Mouse (Mus musculus) cerebellum, postnatal 25 days (tissue): ENCODE measurements around the gene Prpsap1.
A peak's percentile ranks its signal among the peaks of the same experiment; 100 is the strongest.
"Not testable (repeated sequence)": the region's sequence is repeated elsewhere in the genome, so short reads cannot be mapped to it uniquely, and the experiment has no call there.

Source experiments
- DNase-seq, 2 experiments: peaks; one replicate each; pipeline ENCODE4 v3.0.0; 2021; ENCODE audit warnings: mixed read lengths in 2 of 2

Gene Prpsap1

DNA sequence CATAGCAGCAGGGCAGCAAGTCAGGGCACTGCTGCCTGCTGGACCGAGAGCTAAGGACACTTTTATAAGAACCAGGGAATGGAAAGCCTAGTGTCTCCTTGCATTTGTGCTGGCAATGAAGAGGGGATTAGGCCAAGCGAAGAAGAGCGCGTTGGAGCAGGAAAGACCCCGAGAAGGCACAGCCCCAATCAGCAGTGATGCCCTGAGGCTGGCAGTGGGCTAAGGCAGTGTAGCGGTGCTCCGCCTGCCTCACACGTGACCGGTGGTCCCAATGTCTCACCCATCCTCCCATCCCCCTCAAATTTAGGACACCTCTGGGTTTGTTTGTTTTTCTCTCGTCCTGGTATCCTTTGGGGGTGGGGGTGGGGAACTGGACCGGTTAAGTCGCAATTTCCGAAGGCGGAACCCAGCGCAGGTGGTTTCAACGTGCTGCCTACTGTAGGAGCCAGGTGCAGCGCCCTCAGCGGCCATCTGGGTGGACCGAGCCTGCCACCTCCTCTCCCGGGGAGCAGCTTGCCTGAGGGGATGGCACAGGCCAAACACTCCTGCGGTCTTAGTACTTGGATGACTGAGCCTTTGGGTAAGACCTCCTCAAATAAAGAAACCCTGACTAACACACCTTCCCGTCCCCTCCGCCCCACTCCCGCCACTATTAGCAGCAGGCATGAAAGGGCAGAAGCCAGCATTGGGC lies 21.5 kb upstream of the Prpsap1 start:
- peak; percentile 82 to 85 for DNase-seq

DNA sequence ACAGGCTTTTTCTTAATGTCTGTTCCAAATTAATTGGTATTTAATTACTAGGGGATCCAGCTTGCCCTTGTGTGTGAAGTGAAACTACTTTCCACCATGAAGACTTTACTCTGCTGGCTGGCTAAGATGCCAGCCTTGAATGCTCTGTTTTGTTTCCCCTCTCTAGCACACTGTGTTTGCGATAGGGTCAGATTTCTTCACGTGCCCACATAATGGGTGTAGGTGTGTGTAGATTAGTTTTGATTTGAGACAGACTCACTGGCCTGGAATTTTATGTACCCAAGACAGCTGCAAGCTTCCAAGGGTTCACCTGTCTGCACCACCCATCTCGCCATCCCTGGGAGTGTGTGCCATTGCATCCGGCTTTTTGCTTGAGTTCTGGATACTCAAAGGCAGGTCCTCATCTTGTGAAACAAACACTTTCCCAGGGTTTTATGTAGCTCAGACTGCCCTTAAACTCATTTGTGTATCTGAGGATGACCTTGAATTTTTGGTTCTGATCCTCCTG lies 19.6 kb upstream of the Prpsap1 start:
- no peak for DNase-seq

DNA sequence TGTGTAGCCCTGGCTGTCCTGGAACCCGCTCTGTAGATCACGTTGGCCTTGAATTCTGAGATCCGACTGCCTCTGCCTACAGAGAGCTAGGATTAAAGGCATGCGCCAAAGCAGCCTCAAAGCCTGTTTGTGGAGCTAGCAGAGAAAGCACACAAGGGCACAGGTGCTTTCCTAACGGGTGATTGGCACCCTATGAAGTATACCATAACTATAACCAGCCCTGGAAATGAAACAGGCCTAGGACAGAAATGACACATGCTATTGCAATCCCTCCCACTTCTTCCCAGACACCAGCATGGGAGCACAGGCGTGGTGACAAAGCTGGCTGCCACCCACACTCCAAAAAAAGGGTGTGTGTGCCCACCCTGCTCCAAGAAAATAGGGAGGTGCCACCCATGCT lies 19.0 kb upstream of the Prpsap1 start:
- DNase-seq, result no peak

DNA sequence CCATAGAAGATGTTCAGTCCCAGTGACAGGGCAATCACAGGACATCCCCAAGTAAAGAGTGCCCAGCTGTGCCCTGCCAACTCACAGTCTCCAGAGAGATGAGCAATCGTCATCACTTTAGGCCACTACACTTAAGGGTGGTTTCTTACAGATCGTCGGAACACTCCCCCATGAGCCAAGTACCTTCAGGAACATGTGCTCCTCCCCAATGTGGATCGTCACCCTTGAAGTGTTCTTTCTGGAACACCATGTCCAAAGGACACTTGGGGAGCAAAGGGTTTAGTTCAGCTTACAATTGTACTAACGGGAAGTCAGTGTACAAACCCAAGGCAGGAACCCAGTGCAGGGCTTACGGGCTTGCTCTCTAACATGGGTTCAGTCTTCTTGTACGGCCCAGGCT lies 18.2 kb upstream of the Prpsap1 start:
- DNase-seq, result no peak

DNA sequence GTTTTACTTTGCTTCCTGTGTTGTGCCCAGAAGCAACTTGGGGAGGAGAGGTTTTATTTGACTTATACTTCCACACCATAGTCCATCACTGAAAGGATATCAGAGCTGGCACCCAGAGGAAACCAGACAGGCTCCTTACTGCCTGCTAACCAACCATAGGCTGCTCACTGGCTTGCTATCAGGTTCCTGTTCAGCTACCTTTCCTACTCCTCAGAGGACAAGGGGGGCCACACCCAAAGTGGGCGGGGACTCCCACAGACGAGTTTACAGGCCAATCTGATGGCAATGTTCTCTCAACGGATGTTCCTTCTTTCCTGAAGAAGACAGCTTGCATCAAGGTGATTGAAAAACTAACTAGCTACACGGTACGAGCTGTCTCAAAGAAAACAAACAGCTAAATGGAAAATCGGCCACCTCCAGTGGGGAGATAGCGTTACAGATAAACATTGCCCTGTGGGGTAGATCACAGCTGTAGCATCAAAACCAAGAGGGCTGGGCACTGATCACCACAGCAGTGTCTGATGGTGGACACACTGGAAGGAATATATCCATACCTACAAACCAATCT lies 17.4 kb upstream of the Prpsap1 start:
- DNase-seq, result no peak

DNA sequence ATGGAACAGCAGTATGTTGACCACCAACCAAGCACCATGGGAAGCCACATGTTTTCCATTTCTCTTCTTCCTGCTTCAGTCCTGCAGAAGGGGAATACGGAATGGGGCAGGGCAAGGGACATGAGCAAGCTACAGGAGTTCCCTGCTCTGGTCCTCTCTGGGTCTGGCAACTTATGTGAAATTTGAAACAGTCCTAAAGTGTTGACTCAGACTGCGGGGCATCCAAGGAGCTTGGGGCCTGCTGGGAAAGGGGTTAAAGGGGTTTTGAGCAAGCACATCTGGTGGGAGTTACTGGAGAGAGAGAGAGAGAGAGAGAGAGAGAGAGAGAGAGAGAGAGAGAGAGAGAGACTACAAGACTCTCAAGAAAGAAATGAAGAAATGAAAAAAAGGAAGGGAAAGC lies 14.7 kb upstream of the Prpsap1 start:
- DNase-seq, result no peak

DNA sequence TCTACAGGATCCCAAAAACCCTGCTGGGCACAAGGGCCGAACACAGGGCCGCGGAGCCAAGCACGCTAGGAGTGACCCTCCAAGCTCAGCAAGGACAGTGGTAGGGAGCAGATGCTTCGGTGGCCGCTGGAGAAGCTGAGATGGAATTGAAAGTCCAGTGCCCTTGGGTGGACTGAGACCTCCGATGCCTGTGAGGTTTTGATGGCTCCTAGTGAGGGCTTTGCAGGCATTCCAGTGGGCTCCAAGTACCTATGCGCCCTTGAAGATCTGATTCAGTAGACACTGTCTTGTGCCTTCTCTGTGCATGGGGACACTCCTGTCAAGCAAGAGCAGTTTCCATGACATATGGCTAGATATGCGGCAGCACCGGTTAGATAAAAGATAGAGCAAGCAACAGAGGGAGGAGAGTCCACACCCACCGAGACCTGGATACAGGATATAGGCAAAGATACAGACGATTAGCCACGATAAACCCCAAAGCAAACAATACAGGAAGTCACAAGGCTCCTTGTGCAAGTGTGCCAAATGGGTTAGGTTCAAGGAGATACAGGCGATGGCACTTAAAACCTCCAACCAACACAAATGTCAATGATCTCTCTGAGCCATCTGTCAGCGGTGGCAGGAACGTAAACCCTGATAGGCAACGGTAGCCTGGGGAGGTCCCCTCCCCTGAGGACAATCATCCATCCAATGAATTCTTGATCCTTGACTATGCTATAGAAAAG lies 12.3 kb upstream of the Prpsap1 start:
- peak; percentile 56 to 57 for DNase-seq

DNA sequence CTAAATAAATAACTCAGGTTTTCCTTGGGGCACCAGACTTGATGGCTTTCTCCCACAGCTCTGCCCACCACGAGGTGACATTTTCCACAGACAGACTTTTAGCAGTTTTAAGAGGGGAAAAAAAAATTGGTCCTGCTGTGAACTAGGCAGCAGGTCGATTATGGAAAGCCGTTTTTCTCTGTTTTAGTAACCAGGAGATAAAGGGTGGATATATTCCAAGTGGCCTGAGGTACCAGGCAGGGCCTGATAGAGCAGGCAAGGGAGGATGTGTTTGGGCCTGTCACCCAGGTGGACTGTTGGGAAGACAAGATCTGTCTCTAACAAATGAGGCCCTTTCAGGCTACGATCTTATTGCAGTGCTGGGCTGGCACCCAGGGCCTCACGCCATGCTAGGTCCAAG lies 11.6 kb upstream of the Prpsap1 start:
- DNase-seq, result peak in 1 of 2 experiments; percentile 47

DNA sequence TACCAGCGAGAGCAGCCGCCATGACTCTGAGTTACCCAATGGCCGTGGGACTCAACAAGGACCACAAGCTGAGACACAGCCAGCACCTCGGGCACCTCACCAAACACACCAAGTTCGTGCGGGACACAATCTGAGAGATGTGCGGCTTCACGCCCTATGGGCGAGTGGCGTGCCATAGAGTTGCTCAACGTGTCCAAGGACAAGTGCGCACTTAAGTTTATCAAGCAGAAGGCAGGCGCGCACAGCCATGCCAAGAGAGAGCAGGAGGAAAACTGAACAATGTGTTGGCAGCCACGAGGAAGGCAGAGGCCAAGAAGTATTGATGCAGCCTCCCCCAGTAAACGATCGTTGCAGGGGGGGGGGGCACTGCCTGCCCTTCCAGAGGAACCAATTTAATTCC lies 10.5 kb upstream of the Prpsap1 start:
- DNase-seq, result no peak

DNA sequence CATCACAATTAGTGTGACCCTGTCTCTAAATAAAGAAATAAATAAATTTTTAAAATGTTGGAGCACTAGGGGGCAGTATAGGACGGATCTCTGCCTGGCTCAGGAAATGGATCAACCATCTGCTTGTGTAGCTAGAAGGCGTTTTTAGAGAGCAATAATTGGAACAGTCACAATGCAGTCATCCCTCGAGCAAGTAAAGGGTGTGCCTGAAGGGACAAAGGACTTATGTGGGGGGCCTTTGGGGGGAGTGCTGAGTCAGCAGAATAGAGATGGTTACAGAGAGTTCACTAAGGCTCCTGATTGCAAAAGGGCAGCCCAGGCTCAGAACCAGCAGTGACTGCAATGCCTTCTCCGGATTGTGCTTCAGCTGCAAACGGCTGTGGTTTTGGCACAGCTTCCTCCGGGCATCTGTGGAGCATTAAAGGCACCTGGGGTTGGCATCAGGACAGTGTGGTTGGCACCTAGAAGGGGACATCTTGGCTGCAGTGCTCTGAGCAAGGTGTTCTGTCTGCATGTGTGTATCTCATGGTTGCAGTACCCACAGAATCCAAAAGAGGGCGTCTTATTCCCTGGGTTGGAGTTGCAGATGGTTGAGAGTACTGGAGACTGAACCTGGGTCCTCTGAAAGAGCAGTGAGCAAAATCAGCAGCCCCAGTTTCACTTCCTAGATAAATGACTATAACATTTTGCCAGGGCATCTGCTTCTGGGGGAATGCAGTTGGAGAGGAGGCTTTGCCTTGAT lies 7.2 kb upstream of the Prpsap1 start:
- DNase-seq, result peak; percentile 60 to 62

DNA sequence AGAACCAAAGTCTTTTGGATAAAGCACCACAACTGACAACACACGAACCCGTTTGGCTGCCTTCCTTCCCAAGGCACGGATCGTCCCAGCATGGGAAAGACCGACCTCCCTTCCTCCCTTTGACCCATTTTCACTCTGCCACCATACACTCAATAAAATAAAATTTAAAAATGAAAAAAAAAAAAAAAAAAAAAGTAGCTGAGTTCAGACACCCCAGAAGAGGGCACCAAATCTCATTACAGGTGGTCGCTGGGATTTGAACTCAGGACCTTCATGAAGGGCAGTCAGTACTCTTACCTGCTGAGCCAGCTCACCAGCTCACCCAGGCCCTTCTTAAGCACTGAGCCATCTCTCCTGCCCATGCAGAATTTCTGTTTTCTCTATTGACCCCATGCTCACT lies 5.0 kb upstream of the Prpsap1 start:
- no peak for DNase-seq

DNA sequence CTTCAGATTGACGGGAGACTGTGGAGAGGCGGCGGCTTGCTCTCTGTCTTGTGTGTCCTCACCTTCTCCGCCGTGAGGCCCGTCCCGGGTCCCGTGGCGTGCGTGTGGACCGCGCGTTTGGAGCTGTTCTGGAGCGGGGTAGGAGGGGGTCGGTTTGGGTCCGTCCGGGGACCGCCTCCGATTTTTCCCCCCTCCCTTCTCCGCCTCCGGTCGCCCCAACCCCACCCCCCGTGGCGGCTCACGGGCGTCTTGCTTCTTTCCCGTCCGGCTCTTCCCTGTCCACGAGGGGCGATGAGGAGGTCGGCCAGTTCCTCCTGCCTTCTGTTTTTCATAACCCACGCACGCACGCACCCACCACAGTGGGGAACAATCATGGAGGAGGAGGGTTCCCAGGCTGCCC lies 4.6 kb upstream of the Prpsap1 start:
- peak in 1 of 2 experiments; percentile 42 for DNase-seq

DNA sequence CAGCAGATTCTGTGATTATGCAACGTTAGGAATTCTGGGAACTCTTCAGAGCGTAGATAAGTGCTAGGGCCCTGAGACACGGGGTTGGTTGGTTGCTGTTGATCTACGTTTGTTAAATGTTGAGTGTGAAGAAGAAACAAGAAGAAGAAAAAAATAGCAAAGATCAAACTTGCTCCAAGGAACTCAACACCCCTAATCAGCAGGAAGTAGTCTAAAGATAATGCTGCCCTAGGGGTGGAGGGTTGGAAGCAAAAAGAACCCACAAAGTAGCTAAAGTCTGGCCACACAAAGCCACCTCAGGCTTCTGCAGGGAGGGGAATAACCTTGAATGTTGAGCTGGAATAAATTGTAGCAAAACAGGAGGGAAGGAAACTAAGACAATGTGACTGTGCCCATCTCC lies 3.3 kb upstream of the Prpsap1 start:
- DNase-seq, result no peak

DNA sequence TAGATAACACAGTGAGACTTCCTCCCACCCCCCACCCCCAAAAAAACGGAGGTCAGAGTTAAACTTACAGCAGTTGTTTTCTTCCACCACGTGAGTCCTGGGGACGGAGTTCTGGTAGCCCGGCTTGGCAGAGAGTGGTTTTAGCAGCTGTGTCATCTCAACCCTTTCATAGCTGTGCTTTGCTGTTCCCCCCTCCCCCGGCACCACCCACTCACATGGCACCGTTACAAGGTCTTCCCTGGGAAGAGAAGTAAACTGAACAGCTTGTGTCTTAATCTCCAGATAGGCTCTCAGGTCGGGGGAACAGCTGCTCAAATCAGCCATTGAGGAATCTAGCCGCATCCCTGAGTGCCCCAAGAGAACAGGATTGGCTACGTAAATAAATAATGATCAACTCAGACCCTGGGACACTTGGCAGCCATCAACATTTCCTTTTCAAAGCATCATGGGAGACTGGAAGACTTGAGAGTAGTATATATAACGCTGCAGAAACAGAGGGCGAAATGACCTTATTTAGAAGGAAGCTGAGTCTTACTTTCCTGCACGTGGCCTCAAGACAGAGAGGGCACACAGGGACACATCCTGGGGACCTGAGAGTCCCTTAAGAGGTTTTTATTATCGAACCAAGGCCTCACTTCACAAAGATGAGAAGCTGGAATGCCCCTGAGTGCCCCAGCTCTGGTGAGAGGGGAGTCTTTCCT lies 622 bp upstream of the Prpsap1 start:
- DNase-seq, result no peak

DNA sequence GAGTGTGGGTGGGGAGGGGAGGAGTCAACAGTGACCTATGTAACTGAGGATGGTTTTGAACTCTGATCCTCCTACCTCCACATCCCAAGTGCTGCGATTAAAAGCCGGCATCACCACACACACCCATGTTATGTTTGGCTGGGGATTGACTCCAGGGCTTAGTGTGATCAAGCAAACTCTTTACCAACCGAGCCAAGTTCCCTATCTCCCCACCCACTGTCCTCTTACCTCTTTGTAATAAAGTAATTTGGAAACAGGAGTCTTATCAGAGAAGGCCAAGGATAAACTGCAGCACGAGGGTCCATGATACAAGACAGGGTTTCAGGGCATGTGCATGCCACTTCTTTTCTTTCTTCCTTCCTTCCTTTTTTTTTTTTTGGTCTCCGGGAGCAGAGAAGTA lies 811 bp downstream of the Prpsap1 start:
- no peak for DNase-seq

DNA sequence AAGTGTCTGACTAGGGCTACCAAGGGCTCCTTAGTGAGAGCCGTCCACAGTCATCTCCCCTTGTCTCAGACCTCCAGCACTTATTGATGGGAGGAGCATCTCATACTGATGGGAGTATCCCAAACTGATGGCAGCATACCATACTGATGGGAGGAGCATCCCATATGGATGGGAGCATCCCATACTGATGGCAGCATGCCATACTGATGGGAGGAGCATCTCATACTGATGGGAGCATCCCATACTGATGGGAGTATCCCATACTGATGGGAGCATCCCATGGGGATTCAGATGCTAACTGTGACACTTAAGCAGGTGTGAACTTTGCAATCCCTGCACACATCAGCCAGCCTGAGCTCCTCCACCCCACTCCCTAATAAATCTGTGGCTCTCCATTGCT lies 1.5 kb downstream of the Prpsap1 start:
- DNase-seq, result not testable (repeated sequence)

DNA sequence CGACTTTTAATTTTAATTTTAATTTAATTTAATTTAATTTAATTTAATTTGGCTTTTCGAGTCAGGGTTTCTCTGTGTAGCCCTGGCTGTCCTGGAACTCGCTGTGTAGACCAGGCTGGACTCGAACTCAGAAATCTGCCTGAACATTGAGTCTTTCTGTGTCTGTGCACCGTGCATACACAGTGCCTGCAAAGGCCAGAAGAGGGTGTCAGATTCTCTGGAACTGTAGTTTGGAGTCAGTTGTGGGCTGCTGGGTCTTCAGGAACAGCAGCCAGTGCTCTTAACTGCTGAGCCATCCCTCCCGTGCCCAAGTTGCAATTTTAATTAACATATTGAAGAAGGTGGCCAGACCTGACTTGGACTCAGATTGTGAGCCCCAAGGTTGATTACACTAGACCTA lies 2.7 kb downstream of the Prpsap1 start:
- DNase-seq, result no peak

DNA sequence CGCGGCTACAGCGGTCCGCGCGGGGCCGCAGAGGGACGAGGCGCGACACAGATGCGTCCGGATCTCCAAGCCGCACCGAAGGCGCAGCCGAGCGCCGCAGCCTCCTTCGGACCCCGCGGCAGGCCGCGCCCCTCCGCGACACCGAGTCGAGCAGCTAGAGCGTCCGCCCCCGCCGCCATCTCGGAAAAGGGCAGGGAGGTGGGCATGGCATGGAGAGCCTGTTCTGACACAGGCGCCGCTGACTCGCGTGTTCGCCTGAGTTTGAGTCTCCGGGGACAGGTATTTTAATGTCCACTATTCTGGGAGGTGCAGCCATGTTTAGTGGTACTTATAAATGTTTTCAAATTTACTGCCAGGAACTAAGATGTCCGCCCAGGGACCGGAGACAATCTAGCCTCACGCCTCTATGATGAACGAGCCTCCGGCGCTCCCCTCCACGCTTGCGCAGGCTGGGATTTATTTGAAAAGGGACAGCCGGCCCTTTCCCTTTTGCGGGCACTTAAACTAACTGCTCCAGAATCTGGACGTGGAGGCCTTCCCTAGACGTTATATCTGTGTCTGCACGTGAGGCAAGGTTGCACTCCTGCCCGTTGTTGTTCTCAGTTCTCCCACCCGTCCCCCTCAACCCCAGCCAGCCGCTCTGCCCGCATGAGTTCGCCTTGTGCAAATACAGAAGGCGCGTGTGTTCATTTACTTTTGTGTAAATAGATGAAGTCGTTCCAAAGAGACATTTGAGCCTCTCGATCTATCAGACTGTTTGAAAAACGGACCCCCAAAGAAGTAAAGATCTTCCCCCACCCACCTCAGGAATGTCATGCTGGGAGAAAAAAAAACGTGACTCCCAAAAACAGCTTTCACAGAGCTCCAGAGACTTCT lies 3.5 kb downstream of the Prpsap1 start:
- peak; percentile 91 to 93 for DNase-seq

DNA sequence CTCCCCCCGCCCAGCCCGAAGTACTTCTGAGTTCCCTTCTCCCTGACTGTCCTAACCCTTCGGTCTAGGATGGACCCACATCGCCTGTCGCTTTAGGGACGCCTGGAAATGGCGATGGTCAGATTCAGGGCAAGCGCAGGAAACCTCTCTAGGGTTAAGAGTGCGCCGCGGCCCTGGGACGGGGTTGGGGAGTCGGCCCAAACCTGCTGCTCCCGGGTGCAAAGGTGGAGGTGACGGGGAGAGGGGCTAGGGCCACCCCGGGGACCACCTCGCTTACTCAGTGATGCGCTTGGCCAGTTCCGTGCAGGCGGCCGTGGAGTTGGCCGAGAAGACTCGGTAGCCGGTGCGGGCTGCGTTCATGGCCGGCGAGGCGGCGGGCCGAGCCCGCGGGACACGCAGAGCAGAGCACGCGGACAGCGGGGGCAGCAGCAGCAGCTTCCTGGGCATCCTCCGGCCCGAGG lies 4.2 kb downstream of the Prpsap1 start:
- no peak for DNase-seq

DNA sequence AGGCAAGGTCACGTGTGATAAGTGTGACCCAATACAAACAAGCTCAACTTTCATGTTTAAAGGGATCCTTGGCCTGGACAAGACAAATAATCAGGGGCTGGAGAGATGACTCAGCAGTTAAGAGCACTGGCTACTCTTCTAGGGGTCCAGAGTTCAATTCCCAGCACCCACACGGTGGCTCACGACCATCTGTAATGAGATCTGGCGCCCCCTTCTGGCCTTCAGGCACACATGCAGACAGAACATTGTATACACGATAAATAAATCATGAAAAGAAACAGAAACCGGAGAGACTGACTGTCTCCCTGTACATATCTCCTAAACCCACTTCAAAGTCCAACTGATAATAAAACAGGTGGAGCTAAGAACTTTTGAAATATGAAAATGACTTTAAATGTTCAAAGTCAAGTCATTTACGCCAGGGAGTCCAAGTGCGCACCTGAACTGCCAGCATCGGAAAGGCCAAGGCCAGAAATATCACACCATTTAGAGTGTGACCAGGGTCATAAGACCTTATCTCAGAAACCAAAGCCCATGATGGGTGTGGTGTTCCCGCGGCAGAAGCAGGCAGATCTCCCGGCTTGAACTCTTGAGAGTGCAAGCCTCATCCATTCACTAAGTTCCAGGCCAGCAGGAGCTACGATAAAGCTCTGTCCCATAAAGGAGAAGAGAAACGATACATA lies 5.2 kb downstream of the Prpsap1 start:
- DNase-seq, result no peak

DNA sequence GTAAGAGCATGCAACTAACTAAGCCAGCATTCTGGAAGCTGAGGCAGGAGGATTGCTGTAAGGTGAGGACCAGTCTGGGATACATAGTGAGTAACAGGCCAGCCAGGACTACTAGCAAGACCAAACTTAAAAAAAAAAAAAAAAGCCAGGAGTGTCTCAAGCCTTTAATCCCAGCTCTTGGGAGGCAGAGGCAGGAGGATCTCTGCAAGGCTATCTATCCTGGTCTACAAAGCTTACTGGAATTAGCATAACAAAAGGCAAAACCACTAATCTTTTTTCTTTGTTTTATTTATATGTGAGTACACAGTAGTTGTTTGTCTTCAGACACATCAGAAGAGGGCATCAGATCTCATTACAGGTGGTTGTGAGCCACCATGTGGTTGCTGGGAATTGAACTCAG lies 5.8 kb downstream of the Prpsap1 start:
- no peak for DNase-seq
